Mouse (Mus musculus): ENCODE results near the gene Calu. TPM values are rescaled to one million over a fixed set of nuclear protein-coding genes. Genes with fewer than 3 reads are reported as not detected.
"Not testable (repeated sequence)": the region's sequence is repeated elsewhere in the genome, so short reads cannot be mapped to it uniquely, and the experiment has no call there.

Calu gene
- polyA plus RNA-seq, 1 experiment from 2014 or later, result 246 TPM

- DNase-seq (ENCODE audit: low spot score), result no peak
- Histone ChIP-seq H3K27ac (replicated peaks) (no peak overlapping the region), H3K27me3 (ENCODE audit: low read depth, poor library complexity, severe bottlenecking) (no peaks in the 10 kb centered on the region), H3K4me1 (no peaks in the 10 kb centered on the region), H3K9me3 (replicated peaks) (no peaks in the 10 kb centered on the region), H3K36me3 (no peaks in the 10 kb centered on the region), H3K4me3 (no peak overlapping the region)
- WGBS, result 93% methylated on average over 9 of the region's 9 CpGs
These were observed 20.9 kb upstream of the Calu start for GRCm38 (mm10) chr6:29326961-29327360.

- DNase-seq (ENCODE audit: low spot score), result no peak
- 80% methylated on average over 4 of the region's 4 CpGs for WGBS
These were observed 18.4 kb upstream of the Calu start for GRCm38 (mm10) chr6:29329514-29329913.

GRCm38 (mm10) chr6:29346512-29346911 lies 1.4 kb upstream of the Calu start:
- peaks cover 15% of the 10 kb centered on the region for H3K4me1 ChIP-seq
- not testable (repeated sequence) for H3K36me3 ChIP-seq; H3K27ac ChIP-seq (replicated peaks); H3K9me3 ChIP-seq (replicated peaks); H3K27me3 ChIP-seq (ENCODE audit: low read depth, poor library complexity, severe bottlenecking); H3K4me3 ChIP-seq; DNase-seq (ENCODE audit: low spot score)
- WGBS, result 91% methylated on average over 2 of the region's 2 CpGs

More at GRCm38 (mm10) chr6:29329514-29329913, 18.4 kb upstream of the Calu start:
- Histone ChIP-seq H3K4me3 (no peak overlapping the region), H3K9me3 (replicated peaks) (no peaks in the 10 kb centered on the region), H3K27me3 (ENCODE audit: low read depth, poor library complexity, severe bottlenecking) (no peaks in the 10 kb centered on the region), H3K27ac (replicated peaks) (no peak overlapping the region), H3K4me1 (no peaks in the 10 kb centered on the region), H3K36me3 (no peaks in the 10 kb centered on the region)

DNA sequence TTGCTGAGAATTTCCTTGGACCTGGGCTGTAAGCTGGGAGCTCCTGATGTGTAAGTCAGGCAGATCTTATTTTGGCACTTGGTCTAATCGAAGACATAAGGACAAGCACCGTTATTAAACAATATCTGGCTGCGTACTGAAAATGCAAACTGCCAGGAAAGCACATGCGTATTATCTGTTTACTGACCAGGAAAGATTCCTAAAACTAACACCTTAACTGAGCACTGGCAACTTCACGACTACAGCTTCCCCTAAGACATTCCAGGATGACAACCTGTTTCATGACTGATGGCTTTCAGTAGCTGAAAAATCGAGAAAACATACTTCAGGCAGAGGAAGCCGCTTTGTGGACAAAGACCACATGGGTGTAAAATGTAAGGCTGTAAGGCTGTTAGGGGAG lies 680 bp upstream of the Calu start:
- H3K4me1 ChIP-seq, result peaks cover 15% of the 10 kb centered on the region
- no peak for DNase-seq (ENCODE audit: low spot score)
- H3K27ac ChIP-seq (replicated peaks), result peak overlapping the region; percentile 92
- no peaks in the 10 kb centered on the region for H3K9me3 ChIP-seq (replicated peaks)
- peak overlapping the region; percentile 84 for H3K4me3 ChIP-seq
- H3K36me3 ChIP-seq, result 0 out of 2 replicates have a peak, but pooled peaks cover 2% of the 10 kb centered on the region
- WGBS, result 43% methylated on average over 7 of the region's 7 CpGs
- H3K27me3 ChIP-seq (ENCODE audit: low read depth, poor library complexity, severe bottlenecking), result no peaks in the 10 kb centered on the region

- H3K27ac ChIP-seq (replicated peaks), result peak overlapping the region; percentile 92
- DNase-seq (ENCODE audit: low spot score), result no peak
- H3K36me3 ChIP-seq, result 0 out of 2 replicates have a peak, but pooled peaks cover 2% of the 10 kb centered on the region
- peaks cover 15% of the 10 kb centered on the region for H3K4me1 ChIP-seq
- WGBS, result under 1% methylated on average over 15 of the region's 15 CpGs
- peak overlapping the region; percentile 84 for H3K4me3 ChIP-seq
- no peaks in the 10 kb centered on the region for H3K9me3 ChIP-seq (replicated peaks)
- no peaks in the 10 kb centered on the region for H3K27me3 ChIP-seq (ENCODE audit: low read depth, poor library complexity, severe bottlenecking)
These were observed 479 bp downstream of the Calu start for GRCm38 (mm10) chr6:29348371-29348724.

DNA sequence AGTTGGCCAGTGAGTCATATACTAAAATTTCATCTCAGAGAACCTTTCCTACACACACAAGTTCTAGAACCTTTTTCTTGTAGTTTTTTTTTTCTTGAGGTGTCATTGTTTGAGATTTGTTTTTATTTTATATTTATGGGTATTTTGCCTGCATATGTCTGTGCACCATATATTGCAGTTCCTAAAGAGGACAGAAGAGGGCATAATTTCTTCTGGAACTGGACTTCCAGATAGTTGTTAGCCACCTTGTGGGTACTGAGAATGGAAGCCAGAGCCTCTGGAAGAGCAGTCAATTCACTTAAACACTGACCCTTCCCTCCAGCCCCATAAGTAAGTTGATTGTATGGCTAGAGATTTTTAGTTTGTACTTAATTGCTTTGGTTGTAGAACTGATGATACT lies 3.7 kb downstream of the Calu start:
- peaks cover 15% of the 10 kb centered on the region for H3K4me1 ChIP-seq

DNA sequence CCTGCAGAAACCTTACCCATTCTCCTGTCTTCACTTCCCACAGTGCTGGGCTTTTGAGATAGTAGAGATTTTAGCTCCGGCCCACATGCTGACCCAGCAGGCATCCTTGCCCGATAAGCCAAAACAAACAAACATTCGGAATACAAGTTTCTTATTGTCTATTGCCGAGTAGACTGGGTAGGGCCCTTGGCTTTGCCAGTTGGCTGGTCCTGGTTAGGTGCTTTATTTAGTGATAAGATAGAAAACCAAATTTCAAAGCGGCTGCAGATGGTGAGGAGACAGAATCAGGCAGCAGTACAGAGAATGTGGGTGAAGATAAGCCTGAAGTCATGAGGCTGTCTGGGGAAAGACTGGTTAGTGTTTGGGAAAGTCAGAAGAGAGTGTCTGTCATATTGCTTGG lies 4.9 kb downstream of the Calu start:
- Histone ChIP-seq H3K36me3 (peaks cover 19% of the 10 kb centered on the region), H3K4me3 (no peak overlapping the region), H3K27me3 (ENCODE audit: low read depth, poor library complexity, severe bottlenecking) (no peaks in the 10 kb centered on the region), H3K9me3 (replicated peaks) (no peaks in the 10 kb centered on the region), H3K4me1 (peaks cover 8% of the 10 kb centered on the region), H3K27ac (replicated peaks) (no peak overlapping the region)
- DNase-seq (ENCODE audit: low spot score), result no peak
- 45% methylated on average over 5 of the region's 5 CpGs for WGBS

More for the DNA sequence above, 3.7 kb downstream of the Calu start:
- peaks cover 7% of the 10 kb centered on the region for H3K36me3 ChIP-seq
- no peak overlapping the region for H3K4me3 ChIP-seq
- no peaks in the 10 kb centered on the region for H3K27me3 ChIP-seq (ENCODE audit: low read depth, poor library complexity, severe bottlenecking)
- no peak for DNase-seq (ENCODE audit: low spot score)
- H3K9me3 ChIP-seq (replicated peaks), result no peaks in the 10 kb centered on the region
- no peak overlapping the region for H3K27ac ChIP-seq (replicated peaks)

- Histone ChIP-seq H3K4me1 (no peaks in the 10 kb centered on the region), H3K36me3 (peaks cover 72% of the 10 kb centered on the region), H3K9me3 (replicated peaks) (no peaks in the 10 kb centered on the region), H3K27me3 (ENCODE audit: low read depth, poor library complexity, severe bottlenecking) (no peaks in the 10 kb centered on the region), H3K4me3 (no peak overlapping the region), H3K27ac (replicated peaks) (no peak overlapping the region)
- WGBS, result 95% methylated on average over 3 of the region's 3 CpGs
- no peak for DNase-seq (ENCODE audit: low spot score)
These were observed 11.5 kb downstream of the Calu start for GRCm38 (mm10) chr6:29359386-29359785.

DNA sequence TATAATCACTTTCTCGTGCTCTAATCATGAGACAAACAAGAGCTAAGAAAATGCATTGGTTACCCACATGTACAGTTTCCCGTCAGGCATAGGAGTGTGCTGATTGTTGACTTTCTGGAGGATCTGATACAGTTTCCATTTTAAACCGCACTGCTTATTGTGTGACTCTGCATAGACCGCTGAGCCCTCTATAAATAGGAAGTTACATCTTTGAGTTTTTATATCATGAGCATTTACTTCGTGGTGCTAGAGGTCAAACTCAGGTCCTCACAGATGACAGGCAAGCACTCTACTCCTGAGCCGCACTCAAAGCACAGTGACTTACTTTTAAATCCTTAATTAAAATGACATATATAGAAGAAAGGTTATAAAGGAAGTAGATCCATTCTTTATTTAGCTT lies 12.3 kb downstream of the Calu start:
- H3K27ac ChIP-seq (replicated peaks), result no peak overlapping the region
- H3K4me3 ChIP-seq, result no peak overlapping the region
- no peaks in the 10 kb centered on the region for H3K4me1 ChIP-seq
- DNase-seq (ENCODE audit: low spot score), result no peak
- 92% methylated on average over 6 of the region's 6 CpGs for WGBS
- H3K36me3 ChIP-seq, result peaks cover 78% of the 10 kb centered on the region
- H3K9me3 ChIP-seq (replicated peaks), result no peaks in the 10 kb centered on the region
- H3K27me3 ChIP-seq (ENCODE audit: low read depth, poor library complexity, severe bottlenecking), result no peaks in the 10 kb centered on the region

DNA sequence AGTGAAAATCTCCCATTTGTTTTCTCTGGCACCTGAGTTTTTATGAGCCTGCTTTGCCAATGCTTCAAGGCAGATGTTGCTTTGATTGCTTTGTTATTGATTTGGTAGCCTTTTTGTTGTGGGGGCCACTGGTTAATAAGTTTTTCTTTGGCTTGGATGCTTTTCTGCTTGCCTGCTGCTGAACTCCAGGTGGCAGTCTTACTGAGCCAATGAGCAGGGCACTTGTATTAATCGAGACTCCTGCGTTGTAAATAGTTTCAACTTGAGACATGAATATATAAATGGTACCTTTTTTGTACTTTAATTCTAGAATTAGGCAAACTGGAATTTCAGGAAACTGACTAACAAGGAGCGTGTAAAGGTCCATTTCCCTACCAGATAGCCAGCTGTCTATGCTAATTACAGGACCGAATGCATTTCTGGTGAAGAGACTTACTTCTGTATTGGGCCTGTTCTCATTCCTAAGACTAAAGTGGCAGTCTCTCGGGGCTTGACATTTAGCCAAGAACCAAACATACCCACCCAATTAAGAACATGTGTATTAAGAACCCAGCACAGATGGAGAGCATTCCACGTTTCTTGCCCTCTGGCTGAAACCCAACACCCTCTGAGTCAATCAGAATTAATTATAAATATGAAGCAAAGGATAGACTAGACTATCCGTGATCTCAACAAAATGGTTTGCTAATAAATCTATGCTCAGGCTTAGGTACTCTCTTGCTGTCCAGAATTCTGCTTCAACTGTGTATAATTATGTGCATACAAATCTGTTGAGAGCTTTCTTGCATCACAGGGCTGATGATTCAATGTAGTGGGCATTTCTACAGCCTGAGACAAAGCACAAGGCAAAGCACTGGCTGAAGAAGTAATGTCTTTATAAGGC lies 14.6 kb downstream of the Calu start:
- no peaks in the 10 kb centered on the region for H3K4me1 ChIP-seq
- WGBS, result 80% methylated on average over 7 of the region's 7 CpGs
- no peaks in the 10 kb centered on the region for H3K9me3 ChIP-seq (replicated peaks)
- H3K36me3 ChIP-seq, result peaks cover 86% of the 10 kb centered on the region
- H3K27me3 ChIP-seq (ENCODE audit: low read depth, poor library complexity, severe bottlenecking), result no peaks in the 10 kb centered on the region
- no peak overlapping the region for H3K4me3 ChIP-seq
- H3K27ac ChIP-seq (replicated peaks), result no peak overlapping the region
- DNase-seq (ENCODE audit: low spot score), result no peak

DNA sequence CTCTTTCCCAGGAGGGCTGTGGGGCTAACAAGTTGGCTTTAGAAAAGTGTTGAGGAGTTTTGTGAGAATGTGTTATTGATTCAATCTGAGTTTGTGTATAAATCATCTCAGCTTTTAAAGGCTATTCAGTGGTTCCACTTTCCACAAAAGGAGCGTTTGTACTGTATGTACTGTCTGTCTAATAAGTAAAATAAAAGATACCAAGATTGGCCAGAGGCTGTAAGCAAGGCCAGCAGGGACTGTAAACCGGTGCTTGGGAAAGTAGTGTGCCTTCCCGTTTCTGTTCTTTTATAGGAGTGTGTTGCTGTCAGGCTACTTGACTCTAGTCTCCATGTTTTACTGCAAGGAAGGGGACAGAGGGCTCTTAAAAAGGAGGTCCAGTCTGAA lies 15.3 kb downstream of the Calu start:
- H3K27me3 ChIP-seq (ENCODE audit: low read depth, poor library complexity, severe bottlenecking), result no peaks in the 10 kb centered on the region
- H3K27ac ChIP-seq (replicated peaks), result no peak overlapping the region
- H3K4me1 ChIP-seq, result no peaks in the 10 kb centered on the region
- no peaks in the 10 kb centered on the region for H3K9me3 ChIP-seq (replicated peaks)
- 96% methylated on average over 3 of the region's 3 CpGs for WGBS
- DNase-seq (ENCODE audit: low spot score), result no peak
- H3K36me3 ChIP-seq, result peaks cover 86% of the 10 kb centered on the region
- no peak overlapping the region for H3K4me3 ChIP-seq

DNA sequence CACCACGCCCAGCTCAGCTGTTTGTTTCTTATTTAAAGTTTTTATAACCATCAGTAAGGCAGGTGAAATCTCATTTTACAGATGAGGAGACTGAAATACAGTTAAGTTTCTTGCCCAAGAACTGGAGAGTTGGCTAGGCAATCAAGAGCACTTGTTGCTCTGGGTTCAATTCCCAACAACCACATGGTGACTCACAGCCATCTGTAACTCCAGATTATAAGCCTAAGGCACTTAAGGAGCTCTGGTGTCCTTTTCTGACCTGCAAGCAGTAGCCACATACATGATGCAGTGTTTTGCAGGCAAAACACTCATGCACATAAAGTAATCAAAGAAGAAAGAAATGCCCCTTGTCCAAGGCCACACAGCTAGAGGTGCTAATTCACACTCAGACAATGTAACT lies 17.4 kb downstream of the Calu start:
- H3K27ac ChIP-seq (replicated peaks), result no peak overlapping the region
- H3K36me3 ChIP-seq, result peaks cover 84% of the 10 kb centered on the region
- no peak overlapping the region for H3K4me3 ChIP-seq
- H3K27me3 ChIP-seq (ENCODE audit: low read depth, poor library complexity, severe bottlenecking), result no peaks in the 10 kb centered on the region
- no peaks in the 10 kb centered on the region for H3K4me1 ChIP-seq
- no peak for DNase-seq (ENCODE audit: low spot score)
- H3K9me3 ChIP-seq (replicated peaks), result no peaks in the 10 kb centered on the region
- WGBS, result 94% methylated on average over 1 of the region's 1 CpGs

- 96% methylated on average over 4 of the region's 4 CpGs for WGBS
- H3K27me3 ChIP-seq (ENCODE audit: low read depth, poor library complexity, severe bottlenecking), result no peaks in the 10 kb centered on the region
These were observed 29.5 kb downstream of the Calu start for GRCm38 (mm10) chr6:29377386-29377785.

More at GRCm38 (mm10) chr6:29377386-29377785, 29.5 kb downstream of the Calu start:
- no peak for DNase-seq (ENCODE audit: low spot score)
- no peak overlapping the region for H3K4me3 ChIP-seq
- H3K36me3 ChIP-seq, result peaks cover 72% of the 10 kb centered on the region
- H3K4me1 ChIP-seq, result no peaks in the 10 kb centered on the region
- H3K9me3 ChIP-seq (replicated peaks), result no peaks in the 10 kb centered on the region
- no peak overlapping the region for H3K27ac ChIP-seq (replicated peaks)
